Mouse (Mus musculus): ENCODE data around the gene Ift57. TPM values are rescaled to one million over a fixed set of nuclear protein-coding genes. Genes with fewer than 3 reads are reported as not detected.

Ift57 gene
- total RNA-seq (2014; rRNA removed; ENCODE audit: low replicate concordance) (3.5 and 11.8 TPM in 2 replicates), polyA plus RNA-seq (2015; fragmentation: Nextera tagmentation; extraction: Ambion mirVana) (18.9 and 19.2 TPM in 2 replicates)

DNA sequence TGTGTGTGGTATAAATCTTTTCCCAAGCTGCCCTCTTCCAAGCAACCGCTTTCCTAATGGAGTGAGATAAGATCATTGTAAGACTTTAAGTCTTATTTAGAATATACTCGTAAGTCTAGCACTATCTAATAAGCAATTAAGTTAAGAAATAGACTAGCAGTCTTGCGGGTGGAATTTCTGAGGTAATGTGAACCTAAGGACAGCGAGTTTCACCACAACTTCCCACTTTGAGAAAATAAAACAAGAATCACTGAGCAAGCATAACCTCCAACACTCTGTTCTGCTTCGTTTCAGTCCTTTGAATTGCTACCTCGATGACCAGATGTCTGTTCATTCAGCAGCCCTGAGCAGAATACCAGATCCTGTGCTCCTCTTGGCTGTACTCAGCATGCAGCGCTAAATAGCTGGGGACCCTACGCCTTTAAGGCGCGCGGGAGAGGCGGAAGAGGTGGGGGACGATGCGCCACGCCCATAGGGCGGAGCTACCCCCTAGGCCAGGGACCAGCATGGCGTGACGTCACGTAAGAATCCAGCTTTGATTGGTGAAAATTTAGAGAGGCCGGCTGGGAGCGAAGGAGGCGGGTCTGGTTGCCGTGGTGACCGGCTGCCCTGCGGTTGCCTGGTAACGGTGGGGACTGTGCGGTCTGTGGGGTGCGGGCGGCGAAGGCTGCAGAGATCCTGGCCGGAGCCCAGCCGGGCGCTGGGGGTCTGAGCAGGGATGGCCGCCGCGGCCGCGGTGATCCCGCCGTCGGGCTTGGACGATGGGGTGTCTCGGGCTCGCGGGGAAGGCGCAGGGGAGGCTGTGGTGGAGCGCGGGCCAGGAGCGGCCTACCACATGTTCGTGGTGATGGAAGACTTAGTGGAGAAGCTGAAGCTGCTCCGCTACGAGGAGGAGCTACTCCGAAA lies at the start of gene Ift57:
TSS of gene Ift57 (plus strand) at position 614 of the 906 bp plus-strand sequence.
- no peaks in the 10 kb centered on the region for H3K27me3 ChIP-seq (ENCODE audit: control insufficient read depth, insufficient read depth, low read length)
- H3K9me3 ChIP-seq (replicated peaks; ENCODE audit: control insufficient read depth, low read length): no peaks in the 10 kb centered on the region
- peak within 1 kb of the TSS; percentile 79 for H3K4me3 ChIP-seq (ENCODE audit: low read depth, low read length)
- H3K4me2 ChIP-seq (ENCODE audit: low read depth, low read length): peak within 1 kb of the TSS; percentile 94
- peak within 1 kb of the TSS; percentile 40 for H3K27ac ChIP-seq (ENCODE audit: low read depth)
- 0 out of 2 replicates have a peak, but pooled peaks cover 3% of the 10 kb centered on the region for H3K4me1 ChIP-seq (ENCODE audit: control insufficient read depth, insufficient read depth)
- WGBS: 1% methylated on average over 50 of the region's 53 CpGs
- ATAC-seq (ENCODE audit: insufficient read depth, low read depth) (peak; percentile 100), DNase-seq (ENCODE audit: low spot score) (peak; percentile 99)
- peak within 1 kb of the TSS; percentile 59 for H3K9ac ChIP-seq (replicated peaks; ENCODE audit: low read depth, low read length)
- H3K36me3 ChIP-seq (replicated peaks; ENCODE audit: control insufficient read depth, insufficient read depth, low read length): no peaks in the 10 kb centered on the region
- no peak for TF ChIP-seq EP300 (IDR thresholded peaks at IDR 0.05; ENCODE audit: low read depth)
- TF ChIP-seq CTCF (IDR thresholded peaks at IDR 0.05; ENCODE audit: low read depth): no peak

DNA sequence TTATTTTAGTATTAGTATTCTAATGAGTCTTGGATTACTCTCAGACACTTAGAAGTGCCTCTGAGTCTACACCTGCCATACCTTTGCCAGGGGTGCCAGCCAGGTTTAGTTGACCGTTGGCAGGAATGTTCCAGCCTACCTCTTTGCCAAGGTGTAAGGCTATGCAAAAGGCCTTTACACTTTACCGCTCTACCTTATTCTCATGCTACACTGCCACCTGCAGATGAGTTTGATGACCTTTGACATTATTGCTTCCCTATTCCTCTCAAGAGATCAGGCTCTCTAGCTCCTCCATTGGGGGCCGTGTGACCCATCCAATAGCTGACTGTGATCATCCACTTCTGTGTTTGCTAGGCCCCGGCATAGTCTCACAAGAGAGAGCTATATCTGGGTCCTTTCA lies 41.9 kb upstream of the Ift57 start:
- TF ChIP-seq CTCF (IDR thresholded peaks at IDR 0.05; ENCODE audit: low read depth) (no peak), EP300 (IDR thresholded peaks at IDR 0.05; ENCODE audit: low read depth) (no peak)

GRCm38 (mm10) chr16:49658029-49658428 lies 41.0 kb upstream of the Ift57 start:
- ATAC-seq (ENCODE audit: insufficient read depth, low read depth): no peak
- H3K36me3 ChIP-seq (replicated peaks; ENCODE audit: control insufficient read depth, insufficient read depth, low read length): no peaks in the 10 kb centered on the region
- H3K9me3 ChIP-seq (replicated peaks; ENCODE audit: control insufficient read depth, low read length): no peaks in the 10 kb centered on the region
- TF ChIP-seq CTCF (IDR thresholded peaks at IDR 0.05; ENCODE audit: low read depth) (no peak), EP300 (IDR thresholded peaks at IDR 0.05; ENCODE audit: low read depth) (no peak)
- no peak overlapping the region for H3K27ac ChIP-seq (ENCODE audit: low read depth)
- H3K9ac ChIP-seq (replicated peaks; ENCODE audit: low read depth, low read length): no peak overlapping the region
- H3K4me2 ChIP-seq (ENCODE audit: low read depth, low read length): no peak overlapping the region
- 57% methylated on average over 5 of the region's 5 CpGs for WGBS
- H3K4me1 ChIP-seq (ENCODE audit: control insufficient read depth, insufficient read depth): no peaks in the 10 kb centered on the region
- no peak overlapping the region for H3K4me3 ChIP-seq (ENCODE audit: low read depth, low read length)
- no peak for DNase-seq (ENCODE audit: low spot score)
- no peaks in the 10 kb centered on the region for H3K27me3 ChIP-seq (ENCODE audit: control insufficient read depth, insufficient read depth, low read length)

More for the DNA sequence above, 41.9 kb upstream of the Ift57 start:
- Histone ChIP-seq H3K4me3 (ENCODE audit: low read depth, low read length) (no peak overlapping the region), H3K27me3 (ENCODE audit: control insufficient read depth, insufficient read depth, low read length) (no peaks in the 10 kb centered on the region), H3K4me1 (ENCODE audit: control insufficient read depth, insufficient read depth) (no peaks in the 10 kb centered on the region), H3K27ac (ENCODE audit: low read depth) (no peak overlapping the region), H3K36me3 (replicated peaks; ENCODE audit: control insufficient read depth, insufficient read depth, low read length) (no peaks in the 10 kb centered on the region), H3K4me2 (ENCODE audit: low read depth, low read length) (no peak overlapping the region), H3K9ac (replicated peaks; ENCODE audit: low read depth, low read length) (no peak overlapping the region), H3K9me3 (replicated peaks; ENCODE audit: control insufficient read depth, low read length) (no peaks in the 10 kb centered on the region)
- DNase-seq (ENCODE audit: low spot score): no peak
- WGBS: 90% methylated on average over 4 of the region's 4 CpGs
- ATAC-seq (ENCODE audit: insufficient read depth, low read depth): no peak

DNA sequence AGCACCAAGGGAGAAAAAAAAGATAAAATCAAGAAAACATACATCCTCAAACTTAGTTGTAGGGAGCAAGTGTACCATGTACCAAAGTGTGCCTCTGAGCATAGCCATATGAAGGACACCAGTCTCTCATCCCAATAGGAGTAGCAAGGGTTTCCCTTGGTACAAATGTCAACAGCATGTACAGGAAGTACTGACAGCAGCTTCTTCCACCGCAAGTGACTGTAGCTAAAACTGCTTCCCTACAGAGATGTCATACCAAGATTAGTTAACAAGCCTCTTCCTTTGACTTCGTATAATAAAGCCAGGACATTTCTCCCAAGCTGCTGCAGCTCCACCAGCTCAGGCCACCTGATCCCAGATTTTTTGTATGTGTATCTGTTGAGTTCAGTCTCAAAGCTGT lies 39.9 kb upstream of the Ift57 start:
- no peaks in the 10 kb centered on the region for H3K27me3 ChIP-seq (ENCODE audit: control insufficient read depth, insufficient read depth, low read length)
- no peak overlapping the region for H3K4me3 ChIP-seq (ENCODE audit: low read depth, low read length)
- no peaks in the 10 kb centered on the region for H3K36me3 ChIP-seq (replicated peaks; ENCODE audit: control insufficient read depth, insufficient read depth, low read length)
- no peaks in the 10 kb centered on the region for H3K9me3 ChIP-seq (replicated peaks; ENCODE audit: control insufficient read depth, low read length)
- TF ChIP-seq CTCF (IDR thresholded peaks at IDR 0.05; ENCODE audit: low read depth) (no peak), EP300 (IDR thresholded peaks at IDR 0.05; ENCODE audit: low read depth) (no peak)
- H3K4me1 ChIP-seq (ENCODE audit: control insufficient read depth, insufficient read depth): no peaks in the 10 kb centered on the region
- H3K27ac ChIP-seq (ENCODE audit: low read depth): no peak overlapping the region
- DNase-seq (ENCODE audit: low spot score): no peak
- H3K9ac ChIP-seq (replicated peaks; ENCODE audit: low read depth, low read length): no peak overlapping the region
- no peak overlapping the region for H3K4me2 ChIP-seq (ENCODE audit: low read depth, low read length)
- WGBS: 47% methylated on average over 2 of the region's 2 CpGs
- ATAC-seq (ENCODE audit: insufficient read depth, low read depth): no peak

GRCm38 (mm10) chr16:49660111-49660510 lies 38.9 kb upstream of the Ift57 start:
- Histone ChIP-seq H3K9ac (replicated peaks; ENCODE audit: low read depth, low read length) (no peak overlapping the region), H3K36me3 (replicated peaks; ENCODE audit: control insufficient read depth, insufficient read depth, low read length) (no peaks in the 10 kb centered on the region), H3K4me2 (ENCODE audit: low read depth, low read length) (no peak overlapping the region), H3K4me1 (ENCODE audit: control insufficient read depth, insufficient read depth) (no peaks in the 10 kb centered on the region), H3K27ac (ENCODE audit: low read depth) (no peak overlapping the region), H3K9me3 (replicated peaks; ENCODE audit: control insufficient read depth, low read length) (no peaks in the 10 kb centered on the region), H3K4me3 (ENCODE audit: low read depth, low read length) (no peak overlapping the region), H3K27me3 (ENCODE audit: control insufficient read depth, insufficient read depth, low read length) (no peaks in the 10 kb centered on the region)
- 76% methylated on average over 3 of the region's 3 CpGs for WGBS
- TF ChIP-seq CTCF (IDR thresholded peaks at IDR 0.05; ENCODE audit: low read depth) (no peak), EP300 (IDR thresholded peaks at IDR 0.05; ENCODE audit: low read depth) (no peak)
- no peak for ATAC-seq (ENCODE audit: insufficient read depth, low read depth)
- DNase-seq (ENCODE audit: low spot score): no peak

Data from heart, postnatal 0 days (tissue).